7 mouse cellular contexts compared by ENCODE assay signal in the genomic region with DNA sequence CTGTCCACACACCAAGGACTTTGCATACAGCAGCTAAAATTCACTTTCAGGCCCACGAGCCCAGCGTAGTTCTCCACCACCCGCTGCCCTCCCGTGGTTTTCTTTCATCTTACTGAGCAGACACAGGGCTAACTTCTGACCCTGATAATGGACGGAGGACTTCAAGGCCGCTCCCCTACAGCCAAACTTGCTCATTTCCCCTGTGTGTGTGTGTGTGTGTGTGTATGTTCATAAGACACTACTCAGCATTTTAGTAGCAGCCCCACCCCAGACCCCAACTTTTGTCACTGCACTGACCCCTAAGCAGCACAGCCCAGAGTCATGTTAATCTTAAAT. TPM values are rescaled to one million over a fixed set of nuclear protein-coding genes. Genes with fewer than 3 reads are reported as not detected.
DNase-seq lines count a peak whose midpoint lies in the region; ATAC-seq and TF ChIP-seq lines count a peak whose summit lies in the region.

A gene (minus strand): TSS at position 171 of the 336 bp plus-strand sequence.

- TF ChIP-seq POLR2A in liver, adult 2 months (IDR thresholded peaks at IDR 0.05; ENCODE audit: extremely low read depth, insufficient read depth, low read length), result no peak

- no peaks in the 10 kb centered on the region for H3K36me3 ChIP-seq in liver, adult 2 months (ENCODE audit: control insufficient read depth, insufficient read depth, low read length)
- no peaks in the 10 kb centered on the region for H3K36me3 ChIP-seq in embryonic facial prominence, embryonic 15.5 days
- H3K36me3 ChIP-seq in intestine, embryonic 14.5 days (ENCODE audit: control insufficient read depth, insufficient read depth, low read length), result no peaks in the 10 kb centered on the region

- no peaks in the 10 kb centered on the region for H3K4me1 ChIP-seq in liver, adult 2 months (ENCODE audit: control insufficient read depth, insufficient read depth, low read length)
- peaks cover 10% of the 10 kb centered on the region for H3K4me1 ChIP-seq in embryonic facial prominence, embryonic 15.5 days
- 0 out of 2 replicates have a peak, but pooled peaks cover 3% of the 10 kb centered on the region for H3K4me1 ChIP-seq in intestine, embryonic 14.5 days (replicated peaks; ENCODE audit: control insufficient read depth, insufficient read depth, low read length)

- H3K4me3 ChIP-seq in liver, adult 2 months (ENCODE audit: insufficient read depth, low read depth, low read length), result peak within 1 kb of the TSS; percentile 61
- peak within 1 kb of the TSS; percentile 58 for H3K4me3 ChIP-seq in embryonic facial prominence, embryonic 15.5 days (replicated peaks)
- peak within 1 kb of the TSS; percentile 64 for H3K4me3 ChIP-seq in intestine, embryonic 14.5 days (ENCODE audit: low read depth, low read length)

- peaks cover 3% of the 10 kb centered on the region; the same call in 1 of the 2 replicates for H3K27me3 ChIP-seq in liver, adult 2 months (ENCODE audit: control insufficient read depth, insufficient read depth, low read length)
- peaks cover 23% of the 10 kb centered on the region; the same call in 1 of the 2 replicates for H3K27me3 ChIP-seq in embryonic facial prominence, embryonic 15.5 days
- H3K27me3 ChIP-seq in intestine, embryonic 14.5 days (replicated peaks; ENCODE audit: control insufficient read depth, insufficient read depth, low read length), result peaks cover 24% of the 10 kb centered on the region

- no peak for DNase-seq in liver, adult 2 months (ENCODE audit: extremely low read depth, low read depth, low spot score)
- no peak for DNase-seq in liver
- no peak for DNase-seq in intestine, embryonic 14.5 days (ENCODE audit: low spot score)
- no peak for DNase-seq in testis, postnatal 14 days (ENCODE audit: low spot score)

- H3K4me2 ChIP-seq in embryonic facial prominence, embryonic 15.5 days (replicated peaks), result peak within 1 kb of the TSS; percentile 98
- H3K4me2 ChIP-seq in intestine, embryonic 14.5 days (ENCODE audit: low read length), result peak within 1 kb of the TSS; percentile 100

- H3K9ac ChIP-seq in liver, adult 2 months (ENCODE audit: low read depth, low read length), result peak within 1 kb of the TSS; percentile 55
- H3K9ac ChIP-seq in embryonic facial prominence, embryonic 15.5 days, result peak within 1 kb of the TSS; percentile 34
- H3K9ac ChIP-seq in intestine, embryonic 14.5 days (ENCODE audit: low read length), result peak within 1 kb of the TSS; percentile 58

- no peaks in the 10 kb centered on the region for H3K79me2 ChIP-seq in liver, adult 2 months (ENCODE audit: control insufficient read depth, insufficient read depth, low read length)

- H3K9me3 ChIP-seq in embryonic facial prominence, embryonic 15.5 days (replicated peaks), result no peaks in the 10 kb centered on the region
- no peaks in the 10 kb centered on the region for H3K9me3 ChIP-seq in intestine, embryonic 14.5 days (ENCODE audit: control insufficient read depth, low read length)

- peak; percentile 43; the same call in 1 of the 2 replicates for ATAC-seq in embryonic facial prominence, embryonic 15.5 days (ENCODE audit: insufficient number of reproducible peaks, low FRiP score, low TSS enrichment, low read depth)
- ATAC-seq in intestine, embryonic 14.5 days (replicated peaks; ENCODE audit: low FRiP score, low TSS enrichment, low read depth), result 0 out of 2 replicates have a peak, but pooled peaks have one; percentile 36
- ATAC-seq in megakaryocyte progenitor cell, adult 5-6 weeks (replicated peaks; ENCODE audit: poor library complexity), result 0 out of 2 replicates have a peak, but pooled peaks have one; percentile 8
- ATAC-seq in activated CD4-positive, CD25-positive, alpha-beta regulatory T cell, adult 4 months, result no peak

- no peak for TF ChIP-seq CTCF in liver, adult 2 months (IDR thresholded peaks at IDR 0.05; ENCODE audit: low read depth, low read length)

- no peak within 1 kb of the TSS for H3K27ac ChIP-seq in liver, adult 2 months (replicated peaks; ENCODE audit: insufficient read depth, low read depth, low read length)
- no peak within 1 kb of the TSS for H3K27ac ChIP-seq in embryonic facial prominence, embryonic 15.5 days (replicated peaks)
- H3K27ac ChIP-seq in intestine, embryonic 14.5 days (ENCODE audit: low read depth), result no peak within 1 kb of the TSS

- 18% methylated on average over 6 of the region's 6 CpGs for WGBS in liver, adult 2 months
- WGBS in embryonic facial prominence, embryonic 15.5 days, result 15% methylated on average over 6 of the region's 6 CpGs
- 14% methylated on average over 6 of the region's 6 CpGs for WGBS in intestine, embryonic 14.5 days

RNA-seq across cellular contexts. Expression of the gene that starts here (rescaled TPM):
- 0.07 TPM in 1 of 2 replicates, not detected in the other for total RNA-seq in liver, adult 2 months (2014; rRNA removed)
- polyA plus RNA-seq in liver, adult 2 months (2012; rRNA removed), result 0.07 and 0.20 TPM in 2 replicates
- polyA plus RNA-seq in embryonic facial prominence, embryonic 15.5 days (2015; fragmentation: Nextera tagmentation; extraction: Ambion mirVana), result 6.2 and 6.4 TPM in 2 replicates
- 1.1 and 1.4 TPM in 2 replicates for polyA plus RNA-seq in intestine, embryonic 14.5 days (2014; fragmentation: Nextera tagmentation; extraction: Ambion mirVana)
- total RNA-seq in megakaryocyte progenitor cell, adult 5-6 weeks (2015), result not detected in 2 replicates
- not detected in 2 replicates for total RNA-seq in megakaryocyte progenitor cell, adult 5-6 weeks (2017)
- polyA plus RNA-seq in activated CD4-positive, CD25-positive, alpha-beta regulatory T cell, adult 4 months (2017; shearing (Covaris generic)), result not detected

Comparison
In these comparisons a context has a peak if more than half of its experiments do, and no peak if none do; other contexts are left out.
1. Peak in ATAC-seq in megakaryocyte progenitor cell, adult 5-6 weeks; RNA of the gene not detected or under 1 TPM.